Mouse (Mus musculus) MEL (cell line): ENCODE results near the gene Ywhah. TPM values are rescaled to one million over a fixed set of nuclear protein-coding genes. Genes with fewer than 3 reads are reported as not detected.
A peak's percentile ranks its signal among the peaks of the same experiment; 100 is the strongest.

Experiments used
- DNase-seq: peaks from one replicate; pipeline ENCODE4 v3.0.0; 2011; ENCODE audit warnings: low read depth, low spot score
- H3K27ac ChIP-seq: 2 replicates; pipeline ENCODE4 v1.5.1; 2012; ENCODE audit warnings: low read depth, mild to moderate bottlenecking, control low read depth, low read length, moderate library complexity; ENCODE audit not compliant: control insufficient read depth
- H3K27me3 ChIP-seq, 2 experiments: fragments of 150-350 bp in 1 of 2; sonication (generic) in 1 of 2; 2 replicates each; pipeline ENCODE4 v1.6.1; 2012; ENCODE audit warnings: low read length in 2 of 2, mild to moderate bottlenecking in 2 of 2, improper control_type of control experiment in 1 of 2, moderate library complexity in 1 of 2; ENCODE audit not compliant: insufficient read depth in 2 of 2, control insufficient read depth in 1 of 2
- H3K36me3 ChIP-seq, 2 experiments: 2 replicates each; pipeline ENCODE4 v1.6.1; 2012 to 2014; ENCODE audit warnings: low read length in 2 of 2, improper control_type of control experiment in 1 of 2, inconsistent platforms in 1 of 2, mild to moderate bottlenecking in 1 of 2; ENCODE audit not compliant: insufficient read depth in 2 of 2, control insufficient read depth in 1 of 2
- H3K4me1 ChIP-seq, 2 experiments: fragments of 150-350 bp in 1 of 2; sonication (generic) in 1 of 2; 2 replicates each; pipeline ENCODE4 v1.6.1; 2012; ENCODE audit warnings: low read length in 2 of 2, improper control_type of control experiment in 1 of 2, mild to moderate bottlenecking in 1 of 2; ENCODE audit not compliant: insufficient read depth in 2 of 2, control insufficient read depth in 1 of 2
- H3K4me3 ChIP-seq, 2 experiments: fragments of 150-350 bp in 1 of 2; sonication (generic) in 1 of 2; 2 replicates each; pipeline ENCODE4 v1.5.1; 2012; ENCODE audit warnings: low read depth in 2 of 2, low read length in 2 of 2, mild to moderate bottlenecking in 2 of 2, moderate library complexity in 2 of 2, control low read depth in 1 of 2, improper control_type of control experiment in 1 of 2; ENCODE audit not compliant: control insufficient read depth in 1 of 2, insufficient read depth in 1 of 2
- H3K79me2 ChIP-seq: 2 replicates; pipeline ENCODE4 v1.6.1; 2012; ENCODE audit warnings: mild to moderate bottlenecking, low read length, moderate library complexity; ENCODE audit not compliant: control insufficient read depth, poor library complexity, insufficient read depth
- H3K9ac ChIP-seq: 2 replicates; pipeline ENCODE4 v1.6.1; 2012; ENCODE audit warnings: low read depth, mild to moderate bottlenecking, control low read depth, low read length, moderate library complexity; ENCODE audit not compliant: control insufficient read depth, poor library complexity, severe bottlenecking
- H3K9me3 ChIP-seq: fragments of 150-350 bp; sonication (generic); replicated peaks from 2 replicates; pipeline ENCODE4 v1.6.1; 2012; ENCODE audit warnings: mild to moderate bottlenecking, low read length, improper control_type of control experiment, moderate library complexity; ENCODE audit not compliant: insufficient read depth
- CHD1 ChIP-seq: IDR thresholded peaks from 2 replicates; pipeline ENCODE4 v1.6.1; 2012; ENCODE audit warnings: low read depth, mild to moderate bottlenecking, inconsistent platforms, low read length, improper control_type of control experiment
- CHD2 ChIP-seq: IDR thresholded peaks from 2 replicates; pipeline ENCODE4 v1.6.1; 2011; ENCODE audit warnings: low read length, improper control_type of control experiment
- E2F4 ChIP-seq: IDR thresholded peaks from 2 replicates; pipeline ENCODE4 v1.6.1; 2011; ENCODE audit warnings: low read depth, low read length, improper control_type of control experiment, borderline replicate concordance
- ELF1 ChIP-seq: IDR thresholded peaks from 2 replicates; pipeline ENCODE4 v1.6.1; 2014; ENCODE audit warnings: low read depth, mild to moderate bottlenecking, inconsistent platforms, low read length, improper control_type of control experiment, moderate library complexity
- EP300 ChIP-seq, 2 experiments: IDR thresholded peaks; 2 replicates each; pipeline ENCODE4 v1.6.1; 2011; ENCODE audit warnings: improper control_type of control experiment in 2 of 2, low read length in 2 of 2, low read depth in 1 of 2, mild to moderate bottlenecking in 1 of 2
- ETS1 ChIP-seq: IDR thresholded peaks from 2 replicates; pipeline ENCODE4 v1.6.1; 2012; ENCODE audit warnings: low read depth, mild to moderate bottlenecking, inconsistent platforms, low read length, improper control_type of control experiment, moderate library complexity
- GATA1 ChIP-seq: IDR thresholded peaks from 2 replicates; pipeline ENCODE4 v1.6.1; 2011; ENCODE audit warnings: low read depth, low read length, improper control_type of control experiment
- KAT2A ChIP-seq: conservative IDR thresholded peaks from 2 replicates; pipeline ENCODE4 v1.6.1; 2012; ENCODE audit warnings: low read depth, low read length, improper control_type of control experiment, inconsistent platforms
- MAX ChIP-seq: IDR thresholded peaks from 2 replicates; pipeline ENCODE4 v1.6.1; 2011; ENCODE audit warnings: low read length, improper control_type of control experiment
- MAZ ChIP-seq: IDR thresholded peaks from 2 replicates; pipeline ENCODE4 v1.6.1; 2012; ENCODE audit warnings: low read depth, mild to moderate bottlenecking, inconsistent platforms, low read length, improper control_type of control experiment
- MEF2A ChIP-seq: IDR thresholded peaks from 2 replicates; pipeline ENCODE4 v1.6.1; 2014; ENCODE audit warnings: low read depth, mild to moderate bottlenecking, inconsistent platforms, low read length, improper control_type of control experiment; ENCODE audit not compliant: poor library complexity, insufficient replicate concordance, severe bottlenecking; ENCODE audit errors: extremely low read depth
- MXI1 ChIP-seq: IDR thresholded peaks from 2 replicates; pipeline ENCODE4 v1.6.1; 2011; ENCODE audit warnings: mild to moderate bottlenecking, low read depth, low read length, improper control_type of control experiment
- MYB ChIP-seq: IDR thresholded peaks from 2 replicates; pipeline ENCODE4 v1.6.1; 2011; ENCODE audit warnings: mild to moderate bottlenecking, low read depth, low read length, improper control_type of control experiment
- MYC ChIP-seq: IDR thresholded peaks from 2 replicates; pipeline ENCODE4 v1.6.1; 2011; ENCODE audit warnings: low read depth, mild to moderate bottlenecking, low read length, improper control_type of control experiment, moderate library complexity
- NELFE ChIP-seq: IDR thresholded peaks from 2 replicates; pipeline ENCODE4 v1.6.1; 2011; ENCODE audit warnings: low read depth, low read length, improper control_type of control experiment
- NRF1 ChIP-seq: IDR thresholded peaks from 2 replicates; pipeline ENCODE4 v1.6.1; 2014; ENCODE audit warnings: low read depth, mild to moderate bottlenecking, inconsistent platforms, low read length, improper control_type of control experiment, moderate library complexity; ENCODE audit not compliant: poor library complexity, insufficient read depth, severe bottlenecking
- POLR2A ChIP-seq, 2 experiments: IDR thresholded peaks; 2 replicates each; pipeline ENCODE4 v1.6.1; 2011 to 2012; ENCODE audit warnings: low read length in 2 of 2, mild to moderate bottlenecking in 2 of 2, control low read depth in 1 of 2, improper control_type of control experiment in 1 of 2, low read depth in 1 of 2, moderate library complexity in 1 of 2; ENCODE audit not compliant: control insufficient read depth in 1 of 2, insufficient read depth in 1 of 2, poor library complexity in 1 of 2
- POLR2AphosphoS5 ChIP-seq: IDR thresholded peaks from 2 replicates; pipeline ENCODE4 v1.6.1; 2012; ENCODE audit warnings: low read depth, borderline replicate concordance, mild to moderate bottlenecking, inconsistent platforms, low read length, moderate library complexity, mixed read lengths
- RCOR1 ChIP-seq: IDR thresholded peaks from 2 replicates; pipeline ENCODE4 v1.6.1; 2012; ENCODE audit warnings: low read depth, mild to moderate bottlenecking, inconsistent platforms, low read length, improper control_type of control experiment
- SIN3A ChIP-seq: IDR thresholded peaks from 2 replicates; pipeline ENCODE4 v1.6.1; 2012; ENCODE audit warnings: low read length, improper control_type of control experiment, inconsistent platforms
- SMC3 ChIP-seq: IDR thresholded peaks from 2 replicates; pipeline ENCODE4 v1.6.1; 2011; ENCODE audit warnings: low read depth, low read length, improper control_type of control experiment
- TCF12 ChIP-seq: IDR thresholded peaks from 2 replicates; pipeline ENCODE4 v1.6.1; 2014; ENCODE audit warnings: low read depth, mild to moderate bottlenecking, inconsistent platforms, low read length, improper control_type of control experiment, moderate library complexity
- UBTF ChIP-seq: IDR thresholded peaks from 2 replicates; pipeline ENCODE4 v1.6.1; 2012; ENCODE audit warnings: low read depth, mild to moderate bottlenecking, inconsistent platforms, low read length, improper control_type of control experiment, moderate library complexity, borderline replicate concordance; ENCODE audit not compliant: insufficient read depth
- USF1 ChIP-seq: IDR thresholded peaks from 2 replicates; pipeline ENCODE4 v1.6.1; 2014; ENCODE audit warnings: low read depth, mild to moderate bottlenecking, inconsistent platforms, low read length, improper control_type of control experiment, moderate library complexity
- USF2 ChIP-seq, 2 experiments: IDR thresholded peaks; 2 replicates each; pipeline ENCODE4 v1.6.1; 2011 to 2012; ENCODE audit warnings: improper control_type of control experiment in 2 of 2, low read length in 2 of 2, borderline replicate concordance in 1 of 2, inconsistent platforms in 1 of 2, low read depth in 1 of 2, mild to moderate bottlenecking in 1 of 2; ENCODE audit not compliant: insufficient read depth in 1 of 2
- ZC3H11A ChIP-seq: IDR thresholded peaks from 2 replicates; pipeline ENCODE4 v1.6.1; 2012; ENCODE audit warnings: low read depth, mild to moderate bottlenecking, inconsistent platforms, low read length, improper control_type of control experiment
- ZMIZ1 ChIP-seq: IDR thresholded peaks from 2 replicates; pipeline ENCODE4 v1.6.1; 2012; ENCODE audit warnings: low read depth, mild to moderate bottlenecking, inconsistent platforms, low read length, improper control_type of control experiment, moderate library complexity
- ZNF384 ChIP-seq: IDR thresholded peaks from 2 replicates; pipeline ENCODE4 v1.6.1; 2012; ENCODE audit warnings: low read depth, mild to moderate bottlenecking, inconsistent platforms, low read length, improper control_type of control experiment
- polyA plus RNA-seq, 2 experiments: library from polyadenylated mRNA; stranded (reverse) in 1 of 2; unstranded in 1 of 2; fragments of >175 nt in 1 of 2; fragments of >200 nt in 1 of 2; gene quantifications; 2 replicates each; pipeline versions ENCODE4 v1.2.1 to v1.2.4; 2012; ENCODE audit warnings: low replicate concordance in 2 of 2, low read depth in 1 of 2; ENCODE audit not compliant: insufficient read length in 2 of 2, insufficient read depth in 1 of 2, missing spikeins in 1 of 2
- total RNA-seq: library from RNA; depleted of rRNA; stranded (reverse); fragments of 300-350 nt; gene quantifications from 2 replicates; pipeline ENCODE4 v1.2.3, GENCODE M21; 2012

Ywhah gene
- total and polyA plus RNA-seq, 3 experiments, result 80.0 to 312 TPM; not detected in 1

DNA sequence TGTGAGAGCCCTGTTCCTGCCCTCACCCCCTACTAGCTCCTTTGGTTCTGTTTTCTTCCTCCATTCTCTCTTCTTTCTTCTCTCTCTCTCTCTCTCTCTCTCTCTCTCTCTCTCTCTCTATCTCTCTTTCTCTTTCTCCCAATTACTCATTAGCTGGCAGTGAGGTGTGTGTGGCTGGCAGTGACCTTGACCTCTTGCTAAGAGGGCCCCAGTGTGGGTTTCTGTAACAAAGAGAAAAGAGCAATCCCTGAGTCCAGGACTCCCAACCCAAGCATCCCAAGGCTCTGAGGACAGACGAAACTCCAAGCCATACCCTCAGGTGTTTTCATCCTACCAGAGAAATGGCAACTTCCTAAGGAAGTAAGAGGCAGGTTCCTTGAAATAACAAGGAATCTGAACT is 4.5 kb upstream of the Ywhah start:
- no peak overlapping the region for H3K27ac ChIP-seq
- H3K27me3 ChIP-seq, result peaks cover 0 to 3% of the 10 kb centered on the region in 2 experiments; a peak in 1 of 4 replicates
- H3K4me3 ChIP-seq, result no peak overlapping the region
- no peak overlapping the region for H3K9ac ChIP-seq
- H3K79me2 ChIP-seq, result peaks cover 7% of the 10 kb centered on the region
- no peak for DNase-seq
- H3K4me1 ChIP-seq, result peaks cover 4 to 32% of the 10 kb centered on the region in 2 experiments; a peak in 3 of 4 replicates
- H3K36me3 ChIP-seq, result peaks cover 0 to 12% of the 10 kb centered on the region in 2 experiments; a peak in 2 of 4 replicates
- no peak for TF ChIP-seq ZC3H11A
- no peak for TF ChIP-seq USF1
- TF ChIP-seq ELF1, result no peak
- TF ChIP-seq MYB, result no peak
- TF ChIP-seq EP300 (IDR thresholded peaks at IDR 0.05; ENCODE audit: low read depth in 1 of 2, low read length in 2 of 2), result no peak
- no peak for TF ChIP-seq SIN3A
- no peak for TF ChIP-seq POLR2A (IDR thresholded peaks at IDR 0.05; ENCODE audit: control insufficient read depth in 1 of 2, insufficient read depth in 1 of 2, low read depth in 1 of 2, low read length in 2 of 2, poor library complexity in 1 of 2)
- TF ChIP-seq MAZ, result no peak
- TF ChIP-seq MEF2A, result no peak
- no peak for TF ChIP-seq MYC
- TF ChIP-seq CHD1, result no peak
- no peak for TF ChIP-seq ETS1
- TF ChIP-seq USF2 (IDR thresholded peaks at IDR 0.05; ENCODE audit: borderline replicate concordance in 1 of 2, insufficient read depth in 1 of 2, low read depth in 1 of 2, low read length in 2 of 2), result no peak
- TF ChIP-seq MAX, result no peak
- no peak for TF ChIP-seq UBTF
- TF ChIP-seq NRF1, result no peak
- no peaks in the 10 kb centered on the region for H3K9me3 ChIP-seq

GRCm38 (mm10) chr5:33015579-33015978 is 3.0 kb upstream of the Ywhah start:
- H3K9me3 ChIP-seq, result no peaks in the 10 kb centered on the region
- TF ChIP-seq TCF12 (peak; percentile 39; the same call in 1 of the 2 replicates), ELF1 (no peak), MYB (no peak), NRF1 (no peak), POLR2AphosphoS5 (no peak), MYC (no peak), NELFE (no peak), ZNF384 (0 out of 2 replicates have a peak, but pooled peaks have one; percentile 26), MAZ (no peak), SMC3 (no peak), MXI1 (no peak), USF1 (no peak), RCOR1 (no peak), SIN3A (no peak), GATA1 (0 out of 2 replicates have a peak, but pooled peaks have one; percentile 24), MAX (no peak), E2F4 (no peak), ZMIZ1 (no peak), USF2 (IDR thresholded peaks at IDR 0.05; ENCODE audit: borderline replicate concordance in 1 of 2, insufficient read depth in 1 of 2, low read depth in 1 of 2, low read length in 2 of 2) (no peak), CHD2 (no peak), KAT2A (no peak), POLR2A (IDR thresholded peaks at IDR 0.05; ENCODE audit: control insufficient read depth in 1 of 2, insufficient read depth in 1 of 2, low read depth in 1 of 2, low read length in 2 of 2, poor library complexity in 1 of 2) (no peak), EP300 (IDR thresholded peaks at IDR 0.05; ENCODE audit: low read depth in 1 of 2, low read length in 2 of 2) (peak; percentile 4 to 31; a peak in 1 of 4 replicates), ZC3H11A (no peak)
- H3K79me2 ChIP-seq, result peaks cover 21% of the 10 kb centered on the region
- 0 out of 4 replicates have a peak, but pooled peaks cover 0 to 2% of the 10 kb centered on the region in 2 experiments for H3K27me3 ChIP-seq
- DNase-seq, result peak; percentile 34
- H3K9ac ChIP-seq, result no peak overlapping the region
- H3K36me3 ChIP-seq, result peaks cover 0 to 21% of the 10 kb centered on the region in 2 experiments; a peak in 3 of 4 replicates
- H3K27ac ChIP-seq, result no peak overlapping the region
- H3K4me3 ChIP-seq, result no peak overlapping the region
- H3K4me1 ChIP-seq, result peaks cover 10 to 35% of the 10 kb centered on the region in 2 experiments
